Mouse (Mus musculus) layer of hippocampus, adult 2 months (tissue): ENCODE results near the gene Vps9d1. TPM values are rescaled to one million over a fixed set of nuclear protein-coding genes. Genes with fewer than 3 reads are reported as not detected.
"Not testable (repeated sequence)": the region's sequence is repeated elsewhere in the genome, so short reads cannot be mapped to it uniquely, and the experiment has no call there.

ENCODE experiments used
- DNase-seq, 2 experiments: peaks; one replicate each; pipeline ENCODE4 v3.0.0; 2022; ENCODE audit warnings: low spot score in 2 of 2
- H3K27ac ChIP-seq: fragments of 200-600 bp; 2 replicates; pipeline ENCODE4 v1.8.1; 2022
- H3K4me3 ChIP-seq: fragments of 200-600 bp; 2 replicates; pipeline ENCODE4 v1.8.1; 2022; ENCODE audit warnings: mild to moderate bottlenecking
- CTCF ChIP-seq: fragments of 200-600 bp; conservative IDR thresholded peaks from 2 replicates; pipeline ENCODE4 v1.8.1; 2022; ENCODE audit warnings: antibody characterized with exemption, mild to moderate bottlenecking, moderate library complexity
- total RNA-seq, 2 experiments: library from RNA; stranded (reverse); gene quantifications; 2 replicates each; pipeline ENCODE4 v1.2.3; 2021

The Vps9d1 gene
- total RNA-seq, 2 experiments from 2014 or later: 59.5 to 70.3 TPM

DNA sequence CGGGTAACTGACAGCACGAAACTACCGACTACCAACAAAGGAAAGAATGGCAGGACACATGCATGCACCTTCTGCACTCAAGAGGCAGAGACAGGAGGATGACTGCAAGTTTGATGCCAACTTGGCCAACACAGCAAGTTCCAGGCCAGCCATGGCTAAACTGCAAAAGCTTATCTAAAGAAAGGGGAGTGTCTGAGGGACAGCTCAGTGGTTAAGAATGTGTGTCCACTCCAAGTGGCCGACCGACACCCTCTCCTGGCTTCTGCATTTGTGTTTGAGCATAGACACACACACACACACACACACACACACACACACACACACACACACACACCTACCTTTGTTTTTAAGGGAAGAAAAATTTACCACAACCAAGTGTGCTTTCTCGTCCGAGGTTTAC is 24.3 kb upstream of the Vps9d1 start:
- TF ChIP-seq CTCF: no peak
- no peak overlapping the region for H3K27ac ChIP-seq
- DNase-seq: no peak
- no peak overlapping the region for H3K4me3 ChIP-seq

GRCm38 (mm10) chr8:123275096-123275495 is 20.9 kb upstream of the Vps9d1 start:
- H3K27ac ChIP-seq: no peak overlapping the region
- H3K4me3 ChIP-seq: no peak overlapping the region
- TF ChIP-seq CTCF: no peak
- DNase-seq: no peak

GRCm38 (mm10) chr8:123274447-123274846 is 20.3 kb upstream of the Vps9d1 start:
- no peak for TF ChIP-seq CTCF
- Histone ChIP-seq H3K27ac (no peak overlapping the region), H3K4me3 (no peak overlapping the region)
- DNase-seq: no peak

DNA sequence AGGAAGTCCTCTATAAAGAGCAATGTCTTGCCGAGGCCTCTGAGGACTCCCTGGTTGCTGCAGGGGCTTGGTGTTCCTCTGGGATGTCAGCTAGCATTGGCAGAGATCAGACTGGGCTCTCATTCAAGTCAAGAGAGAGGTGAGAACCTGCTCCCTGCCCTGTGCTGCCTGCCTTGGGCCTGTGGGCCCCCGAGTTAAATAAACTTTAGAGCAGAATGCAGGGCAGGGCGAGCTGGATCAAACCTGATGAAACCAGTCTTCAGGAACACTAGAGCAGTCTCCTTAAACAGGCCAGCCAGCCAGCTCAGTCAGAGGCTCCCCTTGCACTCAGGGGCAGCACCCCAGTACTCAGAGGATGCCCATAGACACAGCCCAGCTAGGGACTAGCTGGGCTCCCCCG is 17.8 kb upstream of the Vps9d1 start:
- DNase-seq: no peak
- TF ChIP-seq CTCF: no peak
- Histone ChIP-seq H3K27ac (no peak overlapping the region), H3K4me3 (no peak overlapping the region)

DNA sequence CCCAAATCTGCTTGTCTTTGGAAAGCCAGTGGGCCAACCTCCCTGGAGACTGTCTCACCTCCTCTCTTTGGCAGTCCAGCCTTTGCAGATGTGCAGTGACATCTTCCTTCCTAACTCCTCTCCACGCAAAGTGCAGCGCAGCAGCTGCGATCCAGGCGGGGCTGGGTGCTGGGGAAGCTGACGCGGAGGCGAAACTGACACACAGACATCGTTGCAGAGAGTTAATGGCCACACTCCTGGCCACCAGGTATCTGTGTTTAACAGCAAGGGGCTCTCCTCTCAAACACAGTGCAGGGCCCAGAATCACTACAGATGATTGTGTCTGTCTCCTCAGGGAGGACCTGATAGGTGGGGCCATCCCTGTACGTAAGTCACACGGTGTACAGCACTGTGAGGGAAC is 17.0 kb upstream of the Vps9d1 start:
- Histone ChIP-seq H3K27ac (no peak overlapping the region), H3K4me3 (no peak overlapping the region)
- TF ChIP-seq CTCF: no peak
- no peak for DNase-seq

GRCm38 (mm10) chr8:123267926-123268656 is 13.9 kb upstream of the Vps9d1 start:
- no peak for TF ChIP-seq CTCF
- Histone ChIP-seq H3K4me3 (no peak overlapping the region), H3K27ac (no peak overlapping the region)
- DNase-seq: no peak

- not testable (repeated sequence) for DNase-seq
- peak overlapping the region; percentile 51; the same call in 1 of the 2 replicates for H3K27ac ChIP-seq
Observed at GRCm38 (mm10) chr8:123257593-123257992, 3.4 kb upstream of the Vps9d1 start.

GRCm38 (mm10) chr8:123257114-123257513 is 3.0 kb upstream of the Vps9d1 start:
- no peak for TF ChIP-seq CTCF
- Histone ChIP-seq H3K4me3 (no peak overlapping the region), H3K27ac (peak overlapping the region; percentile 99; the same call in 1 of the 2 replicates)
- DNase-seq: peak in 1 of 2 experiments; percentile 37

More at GRCm38 (mm10) chr8:123257593-123257992, 3.4 kb upstream of the Vps9d1 start:
- H3K4me3 ChIP-seq: not testable (repeated sequence)

GRCm38 (mm10) chr8:123255170-123255569 is 1.0 kb upstream of the Vps9d1 start:
- peak overlapping the region; percentile 98 for H3K4me3 ChIP-seq
- DNase-seq: no peak
- H3K27ac ChIP-seq: peak overlapping the region; percentile 99
- TF ChIP-seq CTCF: peak; percentile 41

DNA sequence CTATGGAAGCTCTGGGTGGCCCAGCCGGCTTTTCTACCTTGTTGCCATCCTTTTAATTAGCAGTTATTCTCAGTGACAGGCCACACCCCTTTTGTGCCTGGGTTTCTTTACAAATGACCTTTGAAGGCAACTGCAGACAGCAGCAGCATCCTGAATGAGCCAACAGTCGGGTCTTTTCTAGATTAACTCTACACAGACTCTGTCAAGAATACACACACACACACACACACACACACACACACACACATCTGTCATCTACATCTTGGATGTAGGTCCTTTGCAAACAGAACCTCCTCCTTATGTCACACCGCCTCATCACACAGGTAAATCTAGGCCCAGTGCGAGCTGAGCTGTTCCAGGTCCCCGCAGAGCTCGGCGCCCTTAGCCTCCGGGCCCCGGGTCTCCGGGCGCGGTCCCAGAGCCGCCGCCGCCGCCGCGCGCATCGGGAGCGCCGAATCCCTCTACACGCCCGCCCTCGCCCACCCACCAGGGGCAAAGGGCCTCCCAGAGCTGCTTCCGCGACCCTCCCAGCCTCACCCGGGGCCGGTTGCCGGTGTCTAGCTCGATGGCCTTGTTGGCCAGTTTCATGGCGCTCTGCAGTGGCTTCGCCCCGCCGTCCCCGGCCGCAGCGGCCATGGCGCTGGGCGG is 573 bp downstream of the Vps9d1 start:
- H3K27ac ChIP-seq: peak overlapping the region; percentile 99
- no peak for DNase-seq
- no peak for TF ChIP-seq CTCF
- H3K4me3 ChIP-seq: peak overlapping the region; percentile 98

DNA sequence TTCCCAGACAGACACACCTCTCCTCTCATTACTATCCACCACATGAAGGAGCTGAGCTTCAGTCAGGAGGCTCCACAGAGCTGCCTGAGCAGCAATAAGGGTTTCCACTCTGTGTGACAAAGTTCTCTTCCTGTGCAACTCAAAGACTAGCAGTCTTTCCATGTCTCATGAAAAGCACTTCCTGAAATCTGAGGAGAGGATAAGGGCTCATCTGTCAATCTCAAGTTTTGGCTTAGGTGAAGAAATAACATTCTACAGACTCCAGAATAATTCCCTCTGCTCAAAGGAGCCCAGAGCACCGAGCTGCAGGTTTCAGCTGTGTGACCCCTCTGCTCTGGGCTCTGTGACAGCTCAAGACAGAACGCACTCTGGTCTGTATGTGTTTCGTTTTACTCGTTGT is 1.2 kb downstream of the Vps9d1 start:
- no peak for DNase-seq
- TF ChIP-seq CTCF: no peak
- Histone ChIP-seq H3K4me3 (peak overlapping the region; percentile 98), H3K27ac (peak overlapping the region; percentile 99; the same call in 1 of the 2 replicates)

DNA sequence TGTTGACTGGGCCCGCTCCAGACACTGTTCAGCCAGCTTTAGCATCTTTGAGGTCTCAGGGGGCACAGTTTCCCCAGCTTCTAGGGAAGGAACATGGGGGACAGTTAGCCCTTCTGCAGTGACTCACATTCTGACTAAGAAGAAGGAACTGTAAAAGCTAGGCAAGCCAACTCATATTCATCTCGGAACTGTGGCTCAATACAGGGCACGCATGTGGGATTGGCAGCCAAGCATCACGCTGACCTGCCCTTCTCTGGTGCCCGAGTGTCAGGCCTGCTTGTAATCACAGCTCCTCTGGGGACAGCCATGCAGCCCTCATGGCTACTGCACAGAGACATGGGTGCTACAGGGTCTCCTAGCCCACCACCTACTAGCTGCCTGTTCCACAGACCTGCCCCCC is 3.2 kb downstream of the Vps9d1 start:
- DNase-seq: no peak
- TF ChIP-seq CTCF: no peak
- H3K4me3 ChIP-seq: no peak overlapping the region
- no peak overlapping the region for H3K27ac ChIP-seq

DNA sequence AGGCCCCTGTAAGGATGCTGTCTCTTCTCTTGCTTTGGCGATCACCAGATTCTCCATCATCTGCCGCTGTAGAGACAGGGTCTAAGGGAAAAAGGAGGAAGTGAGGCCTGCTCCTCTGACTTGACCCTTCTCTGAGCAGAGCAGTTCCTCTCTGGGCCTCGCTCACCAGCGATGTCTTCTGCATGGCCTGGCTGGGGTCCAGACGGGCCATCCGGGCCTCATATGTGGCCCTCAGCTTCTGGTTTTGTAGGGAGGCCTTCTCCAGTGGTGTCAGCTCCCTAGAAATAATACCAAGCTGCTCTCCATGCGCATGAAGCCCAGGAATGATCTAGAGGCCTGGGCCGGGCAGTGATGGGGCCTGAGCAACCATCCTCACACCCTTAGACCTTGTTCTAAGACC is 5.6 kb downstream of the Vps9d1 start:
- no peak for TF ChIP-seq CTCF
- DNase-seq: no peak
- no peak overlapping the region for H3K27ac ChIP-seq
- H3K4me3 ChIP-seq: no peak overlapping the region

DNA sequence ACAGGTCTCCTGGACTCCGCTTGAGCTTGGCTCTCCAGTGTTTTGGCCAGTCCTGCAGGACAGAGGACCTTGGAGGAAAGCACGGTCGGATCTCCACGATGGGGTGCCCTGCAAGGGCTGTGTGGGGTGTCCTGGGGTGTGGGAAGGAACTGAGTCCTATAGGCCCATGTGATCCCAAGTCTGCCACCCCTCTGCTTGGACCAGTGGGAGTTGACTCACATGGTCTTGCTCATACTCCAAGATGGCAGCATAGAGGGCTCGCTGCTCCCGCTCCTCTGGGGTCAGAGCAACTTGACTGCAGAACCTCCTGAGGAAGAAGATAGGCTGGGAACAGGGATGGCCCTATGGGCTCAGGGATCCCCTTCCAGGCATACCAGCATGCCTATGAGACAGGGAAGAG is 6.4 kb downstream of the Vps9d1 start:
- Histone ChIP-seq H3K27ac (no peak overlapping the region), H3K4me3 (no peak overlapping the region)
- no peak for DNase-seq
- no peak for TF ChIP-seq CTCF
